Mouse (Mus musculus) CH12.LX (cell line): ENCODE measurements at regions not wholly inside any gene's neighbourhood (a gene's known extent, or its start where the extent isn't known, plus 50 kb on each side); places are given as distances from the start of the nearest gene placed in this dataset.

Experiments
- BHLHE40 ChIP-seq: IDR thresholded peaks from 2 replicates; pipeline ENCODE4 v1.6.1; 2011; ENCODE audit warnings: mild to moderate bottlenecking, low read depth, low read length, improper control_type of control experiment
- ZC3H11A ChIP-seq: IDR thresholded peaks from 2 replicates; pipeline ENCODE4 v1.6.1; 2012; ENCODE audit warnings: low read depth, mild to moderate bottlenecking, inconsistent platforms, low read length, improper control_type of control experiment
- ZKSCAN1 ChIP-seq: IDR thresholded peaks from 2 replicates; pipeline ENCODE4 v1.6.1; 2012; ENCODE audit warnings: low read depth, inconsistent platforms, low read length, improper control_type of control experiment, borderline replicate concordance

- TF ChIP-seq ZC3H11A (no peak), ZKSCAN1 (no peak), BHLHE40 (no peak)
Observed at GRCm38 (mm10) chr10:119087886-119088285, 152.0 kb downstream of the Cand1 start.
